Mouse (Mus musculus): ENCODE measurements around the gene Fam72a. TPM values are rescaled to one million over a fixed set of nuclear protein-coding genes. Genes with fewer than 3 reads are reported as not detected.
A peak's percentile ranks its signal among the peaks of the same experiment; 100 is the strongest.

Fam72a gene
- polyA plus RNA-seq, 1 experiment from 2014 or later = 2.4 TPM

- Histone ChIP-seq H3K9ac (peak overlapping the region; percentile 88), H3K4me1 (peaks cover 35% of the 10 kb centered on the region), H3K4me3 (peak overlapping the region; percentile 93), H3K27me3 (replicated peaks) (no peaks in the 10 kb centered on the region), H3K36me3 (no peaks in the 10 kb centered on the region), H3K4me2 (peak overlapping the region; percentile 96), H3K27ac (replicated peaks) (peak overlapping the region; percentile 94), H3K9me3 (no peaks in the 10 kb centered on the region)
- no peak for ATAC-seq (ENCODE audit: extremely low read depth, insufficient number of reproducible peaks, low FRiP score, low TSS enrichment)
- WGBS = under 1% methylated on average over 9 of the region's 9 CpGs
These were observed 961 bp downstream of the Fam72a start for GRCm38 (mm10) chr1:131528561-131529166.

DNA sequence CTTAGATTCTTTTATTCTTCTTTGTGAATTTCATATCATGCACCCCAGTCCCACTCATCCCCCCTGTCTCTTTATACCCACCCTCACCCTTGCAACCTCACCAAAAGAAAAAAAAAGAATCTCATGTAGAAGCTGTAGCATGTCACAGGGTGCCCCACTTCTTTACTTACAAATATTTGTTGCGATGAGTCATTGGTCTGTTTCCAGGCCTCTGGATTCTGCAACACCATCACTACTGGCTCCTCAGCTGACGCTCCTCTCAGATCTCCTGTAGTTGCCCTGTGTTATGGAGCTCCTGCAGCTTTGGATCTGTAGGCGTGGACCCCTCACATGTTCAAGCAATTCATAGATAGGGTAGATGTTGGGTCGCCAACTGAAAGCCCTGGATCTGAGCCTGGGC lies 12.1 kb downstream of the Fam72a start:
- Histone ChIP-seq H3K9ac (no peak overlapping the region), H3K27me3 (replicated peaks) (no peaks in the 10 kb centered on the region), H3K36me3 (peaks cover 13% of the 10 kb centered on the region), H3K9me3 (no peaks in the 10 kb centered on the region), H3K4me3 (no peak overlapping the region), H3K4me1 (peaks cover 5% of the 10 kb centered on the region; the same call in 1 of the 2 replicates), H3K4me2 (no peak overlapping the region), H3K27ac (replicated peaks) (no peak overlapping the region)
- 80% methylated on average over 4 of the region's 4 CpGs for WGBS
- ATAC-seq (ENCODE audit: extremely low read depth, insufficient number of reproducible peaks, low FRiP score, low TSS enrichment) = no peak

GRCm38 (mm10) chr1:131540795-131541194 lies 13.1 kb downstream of the Fam72a start:
- WGBS = 73% methylated on average over 5 of the region's 5 CpGs
- H3K27me3 ChIP-seq (replicated peaks) = no peaks in the 10 kb centered on the region
- ATAC-seq (ENCODE audit: extremely low read depth, insufficient number of reproducible peaks, low FRiP score, low TSS enrichment) = no peak

DNA sequence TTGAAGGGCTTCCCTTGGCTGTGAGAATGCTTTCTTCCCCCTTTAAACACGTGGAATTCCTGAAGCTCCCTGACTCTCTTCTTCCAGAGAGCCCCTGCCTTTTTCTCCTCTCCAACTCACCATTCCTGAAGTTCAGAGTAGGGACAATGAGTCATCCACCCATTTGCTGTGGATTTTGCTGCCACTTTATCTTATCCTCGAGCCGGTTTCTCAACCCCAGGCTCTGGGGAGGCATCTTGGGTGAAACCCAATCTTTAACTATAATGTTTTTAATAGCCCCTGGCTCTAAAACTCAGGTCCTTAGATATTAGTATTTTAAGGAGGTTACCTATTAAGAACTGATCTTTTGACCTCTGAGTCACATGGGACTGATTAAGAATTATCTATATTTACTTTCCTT lies 13.7 kb downstream of the Fam72a start:
- Histone ChIP-seq H3K4me1 (peaks cover 5% of the 10 kb centered on the region; the same call in 1 of the 2 replicates), H3K27ac (replicated peaks) (peak overlapping the region; percentile 54), H3K9ac (no peak overlapping the region), H3K27me3 (replicated peaks) (no peaks in the 10 kb centered on the region), H3K9me3 (no peaks in the 10 kb centered on the region), H3K36me3 (peaks cover 4% of the 10 kb centered on the region; the same call in 1 of the 2 replicates), H3K4me2 (no peak overlapping the region), H3K4me3 (no peak overlapping the region)
- ATAC-seq (ENCODE audit: extremely low read depth, insufficient number of reproducible peaks, low FRiP score, low TSS enrichment) = no peak
- 20% methylated on average over 3 of the region's 3 CpGs for WGBS

More at GRCm38 (mm10) chr1:131540795-131541194, 13.1 kb downstream of the Fam72a start:
- H3K4me1 ChIP-seq = peaks cover 5% of the 10 kb centered on the region; the same call in 1 of the 2 replicates
- H3K4me2 ChIP-seq = no peak overlapping the region
- H3K9ac ChIP-seq = no peak overlapping the region
- H3K9me3 ChIP-seq = no peaks in the 10 kb centered on the region
- H3K27ac ChIP-seq (replicated peaks) = 0 out of 2 replicates have a peak overlapping the region, but pooled peaks have one; percentile 54
- peaks cover 5% of the 10 kb centered on the region; the same call in 1 of the 2 replicates for H3K36me3 ChIP-seq
- no peak overlapping the region for H3K4me3 ChIP-seq

DNA sequence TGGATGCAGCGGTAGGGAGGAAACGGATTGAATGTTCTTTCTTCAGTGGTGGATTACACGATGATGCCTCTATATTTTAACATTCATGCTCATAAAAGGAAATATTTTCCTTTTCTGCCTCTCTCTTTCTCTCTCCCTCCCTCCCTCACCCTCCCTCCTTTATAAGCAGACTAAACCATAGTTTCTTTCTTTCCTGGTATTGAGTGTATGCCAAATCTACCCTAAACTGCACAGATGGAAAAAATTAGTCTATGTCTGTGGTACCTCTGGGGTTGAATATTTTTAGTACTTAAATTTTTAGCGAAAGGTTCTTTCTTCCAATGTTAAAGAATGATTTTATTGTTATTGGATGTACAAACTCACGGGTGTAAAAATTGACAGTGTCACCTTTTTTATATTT lies 14.2 kb downstream of the Fam72a start:
- Histone ChIP-seq H3K9ac (no peak overlapping the region), H3K27me3 (replicated peaks) (no peaks in the 10 kb centered on the region), H3K4me1 (peaks cover 5% of the 10 kb centered on the region; the same call in 1 of the 2 replicates), H3K4me3 (no peak overlapping the region), H3K4me2 (no peak overlapping the region), H3K36me3 (peaks cover under 1% of the 10 kb centered on the region; the same call in 1 of the 2 replicates), H3K9me3 (no peaks in the 10 kb centered on the region), H3K27ac (replicated peaks) (no peak overlapping the region; the same call in 1 of the 2 replicates)
- ATAC-seq (ENCODE audit: extremely low read depth, insufficient number of reproducible peaks, low FRiP score, low TSS enrichment) = no peak
- 83% methylated on average over 5 of the region's 5 CpGs for WGBS

- Histone ChIP-seq H3K9me3 (no peaks in the 10 kb centered on the region), H3K27me3 (replicated peaks) (no peaks in the 10 kb centered on the region), H3K36me3 (no peaks in the 10 kb centered on the region), H3K4me1 (peaks cover 11% of the 10 kb centered on the region), H3K27ac (replicated peaks) (no peak overlapping the region), H3K9ac (no peak overlapping the region), H3K4me2 (no peak overlapping the region), H3K4me3 (no peak overlapping the region)
- 73% methylated on average over 7 of the region's 7 CpGs for WGBS
- ATAC-seq (ENCODE audit: extremely low read depth, insufficient number of reproducible peaks, low FRiP score, low TSS enrichment) = no peak
These were observed 16.3 kb downstream of the Fam72a start for GRCm38 (mm10) chr1:131543886-131544565.

DNA sequence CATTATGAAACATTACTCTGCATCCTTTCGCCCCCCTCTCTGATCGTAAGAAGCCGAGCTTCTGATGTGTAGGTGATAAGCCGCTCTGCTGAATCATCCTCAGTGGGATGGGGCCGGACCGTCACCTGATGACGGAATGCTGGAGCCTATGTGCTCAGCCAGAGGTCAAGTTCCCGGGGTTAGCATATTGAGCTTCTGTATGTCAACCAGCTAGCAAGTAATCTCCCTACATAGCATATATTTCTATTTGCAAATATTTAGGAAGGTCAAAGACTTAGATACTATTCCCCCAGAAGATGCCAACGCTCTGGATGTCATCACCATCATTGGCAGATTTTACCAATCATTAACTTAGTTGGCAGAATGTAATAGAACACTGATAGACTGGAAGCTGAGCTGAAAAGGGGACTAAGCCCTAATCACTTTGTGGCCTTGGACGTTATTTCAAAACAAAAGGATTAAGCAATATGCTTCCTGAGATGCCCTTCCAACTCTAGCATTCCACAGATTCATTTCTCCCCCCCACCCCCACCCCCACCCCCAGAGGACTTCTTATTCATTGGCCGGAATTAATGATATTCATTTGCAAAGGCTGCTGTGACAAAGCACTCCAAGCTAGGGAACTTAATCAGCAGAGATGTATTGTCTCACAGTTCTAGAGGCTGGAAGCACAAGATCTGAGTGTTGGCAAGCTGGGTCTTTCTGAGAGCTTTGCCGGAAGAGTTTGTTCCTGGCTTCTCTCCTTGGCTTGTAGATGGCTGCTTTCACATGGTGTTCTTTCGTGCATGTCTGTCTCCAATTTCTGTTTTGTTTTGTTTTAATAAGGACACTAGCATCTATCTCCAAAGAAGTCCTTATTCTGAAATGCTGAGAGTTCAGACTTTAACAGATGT lies 19.3 kb downstream of the Fam72a start:
- WGBS = 67% methylated on average over 13 of the region's 13 CpGs
- Histone ChIP-seq H3K36me3 (no peaks in the 10 kb centered on the region), H3K4me1 (peaks cover 7% of the 10 kb centered on the region), H3K9ac (no peak overlapping the region), H3K4me2 (no peak overlapping the region), H3K4me3 (no peak overlapping the region), H3K27me3 (replicated peaks) (no peaks in the 10 kb centered on the region), H3K27ac (replicated peaks) (no peak overlapping the region), H3K9me3 (no peaks in the 10 kb centered on the region)
- no peak for ATAC-seq (ENCODE audit: extremely low read depth, insufficient number of reproducible peaks, low FRiP score, low TSS enrichment)

DNA sequence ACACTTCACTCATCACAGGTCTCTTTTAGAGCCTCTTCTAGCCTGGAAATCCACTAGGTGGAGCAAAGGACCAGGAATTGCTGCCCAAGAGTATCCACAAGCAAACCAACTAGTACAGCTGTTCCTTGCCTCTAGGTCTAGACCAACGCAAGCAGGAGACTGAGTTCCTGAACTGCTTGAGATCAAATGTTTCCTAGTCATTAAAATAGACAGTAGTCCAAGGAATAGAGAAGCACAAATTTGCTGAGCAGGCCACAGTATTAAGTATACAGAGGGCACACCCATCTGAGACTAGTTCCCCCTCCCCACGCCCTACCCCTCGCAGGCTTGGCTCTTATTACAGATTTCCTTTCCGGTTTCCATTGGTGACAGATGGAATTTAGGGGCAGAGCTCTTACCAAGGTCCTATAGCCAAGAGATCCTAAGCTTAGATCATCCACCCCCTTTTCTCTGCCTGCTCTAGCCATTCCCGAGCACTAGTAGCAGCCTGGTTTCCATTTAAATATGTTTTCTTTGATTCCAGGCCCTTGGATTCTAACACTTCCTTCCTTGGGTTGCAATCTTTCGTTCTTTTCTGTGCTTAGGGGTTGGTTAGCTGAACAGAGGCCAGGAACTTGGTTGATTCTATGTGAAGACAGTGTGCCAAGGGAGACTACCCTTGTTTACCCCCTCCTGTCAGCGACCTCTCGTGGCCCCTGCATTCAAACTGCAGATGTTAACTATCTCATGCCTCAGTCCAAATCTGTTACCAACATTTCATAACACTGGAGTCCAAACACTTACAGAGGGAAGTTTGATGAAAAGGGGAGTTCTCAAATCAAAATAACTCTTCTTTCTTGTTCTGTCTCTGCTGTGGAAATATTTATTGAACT lies 21.0 kb downstream of the Fam72a start:
- no peak overlapping the region for H3K4me3 ChIP-seq
- no peaks in the 10 kb centered on the region for H3K27me3 ChIP-seq (replicated peaks)
- H3K27ac ChIP-seq (replicated peaks) = peak overlapping the region; percentile 36; the same call in 1 of the 2 replicates
- H3K36me3 ChIP-seq = no peaks in the 10 kb centered on the region
- no peak for ATAC-seq (ENCODE audit: extremely low read depth, insufficient number of reproducible peaks, low FRiP score, low TSS enrichment)
- H3K4me2 ChIP-seq = 0 out of 2 replicates have a peak overlapping the region, but pooled peaks have one; percentile 8
- H3K4me1 ChIP-seq = peaks cover 7% of the 10 kb centered on the region
- no peaks in the 10 kb centered on the region for H3K9me3 ChIP-seq
- WGBS = 40% methylated on average over 8 of the region's 8 CpGs
- H3K9ac ChIP-seq = peak overlapping the region; percentile 7; the same call in 1 of the 2 replicates

GRCm38 (mm10) chr1:131551956-131552355 lies 24.3 kb downstream of the Fam72a start:
- 71% methylated on average over 2 of the region's 2 CpGs for WGBS
- ATAC-seq (ENCODE audit: extremely low read depth, insufficient number of reproducible peaks, low FRiP score, low TSS enrichment) = no peak
- no peak overlapping the region for H3K9ac ChIP-seq
- no peaks in the 10 kb centered on the region for H3K27me3 ChIP-seq (replicated peaks)
- H3K4me1 ChIP-seq = peaks cover 12% of the 10 kb centered on the region
- H3K27ac ChIP-seq (replicated peaks) = no peak overlapping the region
- no peak overlapping the region for H3K4me2 ChIP-seq
- H3K9me3 ChIP-seq = no peaks in the 10 kb centered on the region
- no peaks in the 10 kb centered on the region for H3K36me3 ChIP-seq
- H3K4me3 ChIP-seq = no peak overlapping the region

- Histone ChIP-seq H3K36me3 (no peaks in the 10 kb centered on the region), H3K9me3 (no peaks in the 10 kb centered on the region), H3K4me2 (no peak overlapping the region), H3K4me3 (no peak overlapping the region), H3K27ac (replicated peaks) (no peak overlapping the region), H3K27me3 (replicated peaks) (no peaks in the 10 kb centered on the region), H3K4me1 (peaks cover 12% of the 10 kb centered on the region), H3K9ac (no peak overlapping the region)
- ATAC-seq (ENCODE audit: extremely low read depth, insufficient number of reproducible peaks, low FRiP score, low TSS enrichment) = no peak
These were observed 25.7 kb downstream of the Fam72a start for GRCm38 (mm10) chr1:131553428-131553827.

All from heart, embryonic 13.5 days (tissue).